Mouse (Mus musculus) gastrocnemius, adult 2 months (tissue): ENCODE results near the gene Ubac1. TPM values are rescaled to one million over a fixed set of nuclear protein-coding genes. Genes with fewer than 3 reads are reported as not detected.

ENCODE experiments used
- DNase-seq: peaks from one replicate; pipeline ENCODE4 v3.0.0; 2022
- H3K27ac ChIP-seq: fragments of 200-600 bp; 2 replicates; pipeline ENCODE4 v1.8.1; 2022; ENCODE audit warnings: mild to moderate bottlenecking
- H3K4me3 ChIP-seq: fragments of 200-600 bp; 2 replicates; pipeline ENCODE4 v1.8.1; 2022; ENCODE audit warnings: mild to moderate bottlenecking, moderate library complexity
- CTCF ChIP-seq: fragments of 200-600 bp; IDR thresholded peaks from 2 replicates; pipeline ENCODE4 v1.8.1; 2022; ENCODE audit warnings: antibody characterized with exemption, mild to moderate bottlenecking, moderate library complexity
- intact Hi-C: fragments of 180-260 bp; cut with DNase I; formaldehyde crosslinking; loops from one replicate; pipeline ENCODE4 v1.15.1; 2025
- total RNA-seq, 2 experiments: library from RNA; stranded (reverse); gene quantifications; 2 replicates each; pipeline ENCODE4 v1.2.3; 2021

Gene Ubac1
- total RNA-seq, 2 experiments from 2014 or later, result 223 to 239 TPM

DNA sequence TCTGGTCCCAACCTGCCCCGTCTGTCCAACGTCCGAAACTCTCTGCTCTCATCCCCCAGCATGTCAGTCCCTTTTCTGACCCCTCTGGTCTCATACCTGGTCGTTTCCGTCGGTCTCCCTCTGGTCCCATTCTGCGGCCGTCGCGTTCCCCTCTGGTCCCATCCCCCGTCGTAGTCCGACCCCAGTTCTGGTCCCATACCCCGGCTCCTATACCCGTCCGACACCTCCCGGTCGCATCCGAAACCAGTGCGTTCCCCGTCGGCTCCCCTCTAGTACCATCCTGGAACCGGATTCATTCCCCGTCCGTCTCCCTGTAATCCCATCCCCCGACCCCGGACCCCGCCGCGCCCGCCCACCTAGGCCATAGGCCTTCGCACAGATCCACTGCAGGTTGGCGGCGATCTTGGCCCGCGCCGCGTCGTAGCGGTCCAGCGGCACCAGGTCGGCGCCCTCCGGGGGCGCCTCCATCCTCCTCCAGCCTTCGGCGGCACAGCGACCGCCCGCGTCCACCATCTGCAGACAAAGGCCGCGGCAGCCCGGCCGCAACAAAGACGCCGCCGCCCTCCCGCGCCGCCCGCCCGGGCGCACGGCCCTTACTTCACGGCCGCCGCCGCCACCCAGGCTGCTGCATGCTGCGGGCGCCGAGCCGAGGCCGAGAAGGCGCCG, 39.0 kb downstream of the Ubac1 start:
- intact Hi-C loops, result loop anchor here (5.0 kb wide), 1 partner anchor 35 kb away; no protein-coding TSS in a partner anchor

GRCm38 (mm10) chr2:25982052-25982425, 39.5 kb downstream of the Ubac1 start:
- peak overlapping the region; percentile 91 for H3K27ac ChIP-seq
- intact Hi-C loops, result loop anchor here (5.0 kb wide), 1 partner anchor 35 kb away; no protein-coding TSS in a partner anchor
- peak; percentile 81 for DNase-seq
- H3K4me3 ChIP-seq, result peak overlapping the region; percentile 94
- TF ChIP-seq CTCF, result no peak

More for the DNA sequence above, 39.0 kb downstream of the Ubac1 start:
- no peak for TF ChIP-seq CTCF
- no peak for DNase-seq
- Histone ChIP-seq H3K4me3 (peak overlapping the region; percentile 94), H3K27ac (peak overlapping the region; percentile 91)

GRCm38 (mm10) chr2:25978997-25979396, 42.5 kb downstream of the Ubac1 start:
- H3K27ac ChIP-seq, result peak overlapping the region; percentile 61
- TF ChIP-seq CTCF, result no peak
- intact Hi-C loops, result no loop called here
- DNase-seq, result no peak
- H3K4me3 ChIP-seq, result no peak overlapping the region

- peak overlapping the region; percentile 61 for H3K27ac ChIP-seq
- intact Hi-C loops, result no loop called here
- DNase-seq, result peak; percentile 10
- H3K4me3 ChIP-seq, result no peak overlapping the region
- no peak for TF ChIP-seq CTCF
These were observed 43.8 kb downstream of the Ubac1 start for GRCm38 (mm10) chr2:25977587-25978239.

- no peak overlapping the region for H3K27ac ChIP-seq
- no peak for TF ChIP-seq CTCF
- no peak for DNase-seq
- intact Hi-C loops, result no loop called here
- H3K4me3 ChIP-seq, result no peak overlapping the region
These were observed 46.3 kb downstream of the Ubac1 start for GRCm38 (mm10) chr2:25975141-25975770.

DNA sequence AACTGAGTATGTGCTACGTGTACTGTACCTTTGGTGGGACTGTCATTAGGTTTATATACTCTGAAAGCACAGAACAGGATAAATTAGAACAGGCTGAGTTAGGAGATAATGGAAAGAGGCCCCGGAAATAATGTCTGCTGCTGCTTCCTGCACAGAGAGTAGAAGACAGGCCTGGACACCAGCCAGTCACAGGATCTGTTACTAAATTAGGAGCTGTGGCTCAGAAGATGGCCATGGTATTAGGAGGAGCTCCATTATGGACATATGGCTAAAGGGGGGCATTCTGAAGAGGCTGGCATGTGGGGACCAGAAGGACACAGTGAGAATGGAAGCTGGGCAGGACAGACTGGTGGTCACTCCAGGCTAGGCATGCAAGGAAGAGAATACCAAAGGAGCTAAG, 51.1 kb downstream of the Ubac1 start:
- Histone ChIP-seq H3K4me3 (no peak overlapping the region), H3K27ac (peak overlapping the region; percentile 66)
- peak; percentile 83 for DNase-seq
- intact Hi-C loops, result no loop called here
- no peak for TF ChIP-seq CTCF

- Histone ChIP-seq H3K27ac (peak overlapping the region; percentile 66), H3K4me3 (no peak overlapping the region)
- no peak for TF ChIP-seq CTCF
- DNase-seq, result peak; percentile 32
- intact Hi-C loops, result no loop called here
These were observed 52.2 kb downstream of the Ubac1 start for GRCm38 (mm10) chr2:25969319-25969718.

DNA sequence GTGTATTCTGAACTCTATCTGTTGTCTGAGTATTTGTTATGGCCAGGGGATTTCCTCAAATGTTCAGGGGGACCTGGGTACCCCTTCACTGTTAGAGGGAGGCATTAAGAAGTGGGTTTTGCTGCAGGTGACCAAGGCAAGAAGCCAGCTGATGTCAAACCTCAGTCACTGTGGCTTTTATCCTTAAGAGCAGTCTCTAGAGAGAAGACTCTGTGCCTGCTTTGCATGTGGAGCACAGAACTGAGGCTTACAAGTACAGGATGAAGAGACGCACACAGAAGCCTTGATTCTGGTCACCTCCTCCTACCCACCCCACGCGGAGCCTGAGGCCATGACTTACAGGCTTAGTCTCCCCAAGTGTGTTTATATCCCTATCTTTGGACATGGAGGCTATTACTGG, 72.3 kb downstream of the Ubac1 start:
- no peak overlapping the region for H3K4me3 ChIP-seq
- H3K27ac ChIP-seq, result no peak overlapping the region
- intact Hi-C loops, result no loop called here
- no peak for TF ChIP-seq CTCF
- DNase-seq, result no peak

Other genes starting within 250 kb of the Ubac1 start
- gene Lcn11, start 244.7 kb downstream of the Ubac1 start, total RNA-seq, result not detected
- not detected for gene Gm13539, start 239.5 kb downstream of the Ubac1 start, total RNA-seq
- gene Glt6d1, start 205.9 kb downstream of the Ubac1 start, total RNA-seq, result not detected
- not detected for gene Lcn9, start 198.6 kb downstream of the Ubac1 start, total RNA-seq
- not detected for gene Sohlh1, start 174.5 kb downstream of the Ubac1 start, total RNA-seq
- gene Kcnt1, start 158.0 kb downstream of the Ubac1 start, total RNA-seq, result under 1 TPM in 1 of 2 experiments, not detected in 1; 0.05 TPM
- gene Camsap1, start 38.5 kb downstream of the Ubac1 start, total RNA-seq, result 10 to 100 TPM; 43.7 to 55.7 TPM
- 10 to 100 TPM; 18.9 to 32.6 TPM for gene Nacc2, start 101.5 kb upstream of the Ubac1 start, total RNA-seq
- not detected for gene Lhx3, start 186.5 kb upstream of the Ubac1 start, total RNA-seq
- gene Qsox2, start 215.8 kb upstream of the Ubac1 start, total RNA-seq, result 1 to 10 TPM; 3.0 to 3.9 TPM